Mouse (Mus musculus) olfactory bulb, adult 2 months (tissue): ENCODE results near the gene Wdr1.

Source experiments
- CTCF ChIP-seq: fragments of 200-500 bp; IDR thresholded peaks from 2 replicates; pipeline ENCODE4 v1.5.1; 2012; ENCODE audit warnings: low read depth, mild to moderate bottlenecking, low read length, moderate library complexity; ENCODE audit not compliant: insufficient read depth
- POLR2A ChIP-seq: fragments of 200-500 bp; IDR thresholded peaks from 2 replicates; pipeline ENCODE4 v1.6.1; 2012; ENCODE audit warnings: mild to moderate bottlenecking, low read depth, low read length, moderate library complexity; ENCODE audit not compliant: insufficient read depth

DNA sequence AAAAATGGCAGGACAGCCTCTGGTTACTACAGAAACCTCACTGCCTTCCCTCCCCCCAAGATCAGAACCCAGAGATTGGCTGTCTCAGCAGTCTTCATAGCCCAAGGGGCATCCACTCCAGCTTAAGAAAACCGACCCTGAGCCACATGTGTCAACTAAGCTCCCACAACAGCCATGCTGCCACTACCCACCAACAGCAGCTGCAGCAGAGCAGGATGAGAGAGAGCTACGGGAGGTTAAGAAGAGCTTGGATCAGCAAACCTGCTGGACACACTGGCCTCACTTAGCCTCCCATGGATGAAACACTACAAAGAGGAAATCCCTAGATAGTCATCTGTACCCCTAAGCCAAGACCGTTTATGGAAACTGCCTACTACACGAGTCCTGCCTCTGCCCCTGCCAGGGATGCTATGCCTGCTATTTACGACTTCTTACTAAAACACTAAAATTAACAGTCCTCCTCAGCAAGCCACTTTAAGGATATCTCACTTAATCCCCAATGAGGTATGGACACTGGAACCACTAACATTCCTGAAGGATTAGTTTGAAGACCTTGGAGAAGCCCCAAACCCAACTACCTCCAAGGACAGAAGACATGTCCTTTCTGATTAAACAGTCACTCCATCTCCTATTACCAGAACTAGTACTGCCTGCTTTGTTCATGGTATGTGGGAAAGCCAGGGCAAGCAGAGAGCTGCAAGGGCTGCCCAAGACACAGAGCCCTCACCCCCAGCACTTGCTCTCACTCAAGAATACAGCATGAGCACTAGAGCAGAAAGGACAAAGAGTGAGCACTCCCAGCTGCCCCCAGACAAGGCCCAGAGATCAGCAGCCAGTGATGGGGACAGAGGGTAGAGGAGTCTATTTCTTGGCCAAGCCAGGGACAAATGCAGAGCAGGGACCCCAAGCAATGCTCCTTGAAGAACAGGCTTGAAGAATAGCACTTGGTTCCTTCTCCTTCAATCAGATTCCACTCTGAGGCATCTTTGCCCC lies 18.3 kb downstream of the Wdr1 start:
- TF ChIP-seq POLR2A (no peak), CTCF (no peak)
